Mouse (Mus musculus): ENCODE data around the gene Rnf20. TPM values are rescaled to one million over a fixed set of nuclear protein-coding genes. Genes with fewer than 3 reads are reported as not detected.
"Not testable (repeated sequence)": the region's sequence is repeated elsewhere in the genome, so short reads cannot be mapped to it uniquely, and the experiment has no call there.

The Rnf20 gene
- total RNA-seq (2021), result 10 to 100 TPM; 46.8 to 54.3 TPM
- polyA plus RNA-seq (2012; rRNA removed), result 22.2 and 24.1 TPM in 2 replicates
- long read RNA-seq, full-length matches to known transcripts, result 14 of 20 reads
- long read RNA-seq, partial matches to known transcripts, result 3 of 20 reads
- long read RNA-seq, other reads (novel, unspliced or antisense), result 3 of 20 reads

GRCm38 (mm10) chr4:49631319-49632138 is at the start of gene Rnf20:
Gene Rnf20 (plus strand): TSS chr4:49632006.
- DNase-seq, result peak; percentile 96

DNA sequence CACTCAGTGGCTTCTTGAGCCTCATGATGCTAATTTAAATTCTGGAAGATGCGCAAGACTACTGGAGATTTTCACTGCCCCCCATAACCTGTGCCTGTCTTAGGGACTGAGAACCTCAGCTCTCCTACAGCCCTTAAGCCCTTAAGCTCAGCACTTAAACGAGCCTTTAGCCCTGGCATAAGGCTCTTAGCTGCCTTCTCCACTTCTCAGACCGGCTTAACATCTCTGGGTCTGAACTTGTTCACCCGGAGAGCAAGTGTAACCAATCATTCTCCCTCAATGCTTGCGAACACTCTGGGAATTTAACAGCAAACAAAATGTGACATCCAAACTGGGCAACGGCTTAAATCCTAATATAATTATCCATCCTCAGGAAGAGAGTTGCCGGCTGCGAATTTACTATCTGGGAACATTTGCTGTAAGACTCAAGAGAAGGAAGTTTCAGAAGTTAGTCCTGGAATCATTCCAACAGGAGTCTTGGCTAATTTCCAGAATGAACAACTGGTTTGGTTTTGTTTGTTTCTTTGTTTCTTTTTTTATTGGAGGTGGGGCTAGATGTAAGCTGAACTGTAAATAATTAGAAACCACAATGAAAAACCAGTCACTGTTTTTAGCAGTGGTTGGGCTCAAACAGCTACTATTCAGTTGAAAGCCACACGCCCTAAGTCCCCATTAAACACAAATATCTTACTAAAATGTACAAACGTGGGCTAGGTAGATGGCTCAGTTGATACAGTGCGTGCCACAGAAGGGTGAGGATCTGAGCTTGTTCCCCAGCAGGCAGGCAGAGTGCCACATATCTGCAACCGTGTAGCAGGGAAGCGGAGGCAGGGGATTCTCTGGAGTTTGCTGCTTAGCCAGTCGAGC is 47.6 kb upstream of the Rnf20 start:
- no peak for DNase-seq

DNA sequence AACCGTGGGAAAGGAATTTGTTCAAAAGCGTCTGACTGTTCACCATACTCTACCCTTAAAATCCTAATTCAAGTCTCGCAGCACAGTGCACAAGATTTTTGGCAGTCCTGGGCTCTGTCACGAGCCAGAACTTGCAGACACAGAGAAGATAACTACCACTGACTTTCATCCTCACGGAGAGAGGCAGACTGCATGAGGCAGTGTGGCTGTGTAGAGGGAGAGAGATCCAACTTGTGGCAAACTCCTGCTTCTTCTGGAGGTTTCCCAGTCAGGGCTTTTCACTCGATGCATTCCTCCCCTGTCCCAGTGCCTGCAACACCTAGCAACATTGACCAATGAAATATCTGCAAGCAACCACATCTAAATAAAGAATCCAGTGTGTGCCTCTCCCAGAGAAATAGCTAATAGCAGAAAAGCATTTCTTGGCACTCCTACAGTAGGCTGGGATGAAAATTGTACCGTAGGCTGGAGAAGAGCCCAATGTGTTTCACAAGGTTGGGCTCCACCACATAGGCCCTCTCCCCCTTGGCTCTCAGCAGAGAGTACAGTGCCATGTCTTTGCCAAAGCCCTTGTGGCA is 46.2 kb upstream of the Rnf20 start:
- DNase-seq, result no peak

DNA sequence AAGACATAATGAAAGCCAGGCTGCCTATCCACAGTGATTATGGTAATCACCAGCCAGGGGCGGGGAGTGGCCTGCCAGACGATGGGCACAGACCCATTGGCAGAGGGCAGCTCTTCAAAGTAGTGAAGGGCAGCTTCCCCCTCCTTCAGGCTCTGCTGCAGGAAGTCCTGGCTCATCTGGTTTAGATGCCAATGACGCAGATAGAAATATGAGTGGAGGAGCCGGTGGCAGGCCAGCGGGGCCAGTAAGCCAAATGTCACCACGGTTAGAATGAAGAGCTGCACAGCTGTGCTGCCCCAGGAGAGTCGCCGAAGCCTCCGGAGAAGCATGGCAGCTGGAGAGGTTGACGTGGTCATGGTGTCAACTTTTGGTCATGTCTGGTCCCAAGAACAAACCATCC is 45.0 kb upstream of the Rnf20 start:
- DNase-seq, result no peak

DNA sequence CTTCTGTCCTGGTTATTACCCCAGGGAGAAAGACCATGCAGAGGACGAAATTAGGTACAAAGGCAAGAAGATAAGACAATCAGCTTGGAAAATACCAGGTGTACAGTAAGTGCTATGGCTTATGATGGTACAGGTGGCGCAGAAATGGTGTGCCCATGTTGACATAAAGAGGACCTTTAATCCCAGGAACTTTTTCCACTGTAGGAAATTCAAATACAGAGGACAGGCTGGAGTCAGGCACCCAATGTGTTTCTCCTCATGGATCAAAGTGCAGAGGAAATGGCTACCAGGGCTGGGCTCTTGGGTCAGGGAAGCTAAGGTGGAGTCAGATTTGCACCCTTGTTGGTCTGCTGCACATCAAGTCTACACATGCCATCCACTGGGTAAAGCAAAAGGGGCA is 41.7 kb upstream of the Rnf20 start:
- DNase-seq, result no peak

GRCm38 (mm10) chr4:49596846-49597182 is 35.0 kb upstream of the Rnf20 start:
- no peak for DNase-seq

DNA sequence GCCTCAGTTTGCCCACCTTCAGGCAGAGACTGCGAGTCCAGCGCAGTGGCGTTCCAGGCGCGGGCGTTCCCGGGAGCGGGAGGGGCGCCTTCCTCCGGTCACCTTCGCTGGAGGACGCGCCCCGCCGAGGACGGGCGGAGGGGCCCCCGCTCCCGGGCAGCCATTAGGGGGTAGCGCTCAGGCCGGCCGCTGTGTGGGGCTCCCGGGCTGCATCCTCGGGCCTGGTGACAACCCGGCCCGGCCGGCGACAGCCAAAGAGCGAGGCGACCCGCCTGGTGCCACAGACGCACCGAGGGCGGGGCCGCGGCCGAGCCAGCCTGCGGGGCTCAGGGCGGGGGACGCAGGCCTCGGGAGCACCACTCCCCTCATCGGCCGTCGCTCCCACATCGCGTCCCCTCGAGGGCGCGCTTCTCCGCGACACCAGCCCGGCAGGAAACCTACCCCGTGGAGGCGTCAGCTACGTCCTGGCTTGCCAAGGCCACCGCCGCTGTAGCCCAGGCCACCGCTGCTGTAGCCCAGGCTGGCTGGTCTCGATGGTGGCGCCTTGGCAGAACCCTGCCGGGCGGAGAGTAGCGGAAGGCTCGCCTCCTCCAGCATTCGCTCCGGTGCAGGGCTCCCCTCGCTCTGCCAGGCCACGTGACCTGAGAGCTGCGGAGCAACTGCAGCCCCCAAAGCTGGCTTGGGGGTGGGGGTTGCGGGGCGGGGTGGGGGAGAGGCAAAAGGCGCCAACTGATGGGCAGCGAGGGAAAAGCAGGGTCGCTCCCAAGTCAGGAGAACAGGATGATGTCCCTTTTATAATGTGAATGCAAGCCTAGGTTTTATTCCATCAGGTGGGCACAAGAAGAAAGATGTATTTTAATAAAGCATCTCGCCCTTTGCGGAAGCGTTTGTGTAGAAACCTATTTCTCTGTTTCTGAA is 34.4 kb upstream of the Rnf20 start, which contains the start of gene Tmem246:
Tmem246 (minus strand) TSS at position 694 of the 918 bp plus-strand sequence.
- peak; percentile 81 for DNase-seq

DNA sequence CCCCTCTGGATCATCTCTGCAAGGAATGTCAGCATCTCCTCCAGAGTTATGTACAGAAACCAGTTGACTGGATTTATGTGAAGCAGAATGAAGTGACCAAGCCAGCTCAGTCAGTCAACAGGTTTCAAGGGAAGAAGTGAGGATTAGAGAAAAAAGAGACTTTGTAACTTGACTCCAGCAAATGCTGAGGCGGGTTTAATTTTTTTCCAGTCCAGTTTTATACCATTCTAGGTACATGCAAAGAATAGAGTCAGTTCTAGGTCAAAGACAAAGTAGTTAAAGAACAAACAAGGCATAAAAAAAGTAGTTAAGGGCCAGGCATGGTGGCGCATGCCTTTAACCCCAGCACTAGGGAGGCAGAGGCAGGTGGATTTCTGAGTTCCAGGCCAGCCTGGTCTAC is 28.6 kb upstream of the Rnf20 start:
- DNase-seq, result no peak

GRCm38 (mm10) chr4:49604016-49604546 is 27.7 kb upstream of the Rnf20 start:
- no peak for DNase-seq

DNA sequence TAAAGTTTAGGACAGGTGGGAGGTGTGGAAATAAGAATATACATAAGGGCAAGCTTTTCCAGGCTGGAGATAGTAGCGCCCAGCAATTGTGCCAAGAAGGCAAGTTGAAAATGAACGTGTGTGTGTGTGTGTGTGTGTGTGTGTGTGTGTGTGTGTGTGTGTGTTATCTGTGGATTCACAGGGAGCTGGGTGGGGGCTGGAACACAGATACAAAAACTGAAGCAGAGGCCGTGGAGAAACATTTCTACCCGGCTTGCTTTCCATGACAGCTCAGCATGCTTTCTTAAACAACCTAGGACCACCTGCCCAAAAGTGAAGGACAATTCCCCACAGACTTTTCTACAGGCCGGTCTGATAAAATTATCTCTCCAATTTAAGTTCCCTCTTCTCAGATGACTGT is 27.2 kb upstream of the Rnf20 start:
- no peak for DNase-seq

GRCm38 (mm10) chr4:49605459-49605858 is 26.3 kb upstream of the Rnf20 start:
- DNase-seq, result no peak

DNA sequence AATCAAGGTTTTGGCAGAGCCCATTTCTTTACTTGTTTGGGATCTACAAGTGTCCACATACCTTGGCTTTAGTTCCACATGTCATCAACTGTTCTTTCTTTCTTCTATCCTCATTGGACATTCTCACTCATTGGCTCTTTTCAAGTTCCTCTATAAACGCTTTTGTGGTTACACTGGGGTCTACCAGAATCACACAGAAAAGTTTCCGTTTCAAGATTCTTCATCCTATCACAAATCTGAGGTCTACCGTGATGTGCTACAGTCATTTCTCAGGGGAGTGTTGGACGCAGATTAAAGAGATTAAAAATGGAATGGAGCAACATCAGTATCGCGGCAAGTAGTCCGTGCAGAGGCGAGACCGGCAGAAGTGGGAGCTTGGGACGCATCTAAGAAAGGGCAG is 14.9 kb upstream of the Rnf20 start:
- no peak for DNase-seq

- not testable (repeated sequence) for DNase-seq
These were observed 11.9 kb upstream of the Rnf20 start for GRCm38 (mm10) chr4:49619861-49620260.

- DNase-seq, result no peak
These were observed 9.5 kb upstream of the Rnf20 start for GRCm38 (mm10) chr4:49622272-49622671.

DNA sequence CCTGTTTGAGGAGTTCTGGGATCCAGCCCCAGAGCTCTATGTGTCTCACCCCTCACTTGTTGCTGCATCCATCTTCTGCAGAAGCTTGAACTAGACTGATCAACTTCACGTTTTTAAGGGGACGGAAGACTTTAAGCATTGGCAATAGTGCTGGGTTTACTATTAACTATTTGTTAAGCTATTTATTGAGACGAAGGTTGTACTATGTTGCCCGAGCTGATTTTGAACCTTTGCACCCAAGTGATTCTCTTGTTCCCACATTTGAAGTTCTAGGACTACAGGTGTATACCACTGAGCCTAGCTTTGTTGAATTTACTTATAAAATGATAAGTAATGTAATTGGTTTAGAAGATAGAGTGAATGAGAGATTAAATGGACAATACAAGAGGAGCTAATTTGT is 7.9 kb upstream of the Rnf20 start:
- DNase-seq, result no peak

DNA sequence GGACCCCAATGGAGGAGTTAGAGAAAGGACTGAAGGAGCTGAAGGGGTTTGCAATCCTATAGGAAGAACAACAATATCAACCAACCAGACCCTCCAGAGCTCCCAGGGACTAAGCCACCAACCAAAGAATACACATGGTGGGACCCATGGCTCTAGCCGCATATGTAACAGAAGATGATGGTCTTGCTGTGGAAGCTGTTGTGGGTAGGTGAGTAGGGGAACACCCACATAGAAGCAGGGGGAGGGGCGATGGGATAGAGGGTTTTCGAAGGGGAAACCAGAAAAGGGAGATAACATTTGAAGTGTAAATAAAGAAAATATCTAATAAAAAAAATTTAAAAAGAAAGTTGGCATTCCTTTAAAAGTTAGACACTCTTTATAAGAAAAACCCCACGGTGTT is 6.8 kb upstream of the Rnf20 start:
- not testable (repeated sequence) for DNase-seq

GRCm38 (mm10) chr4:49626973-49627372 is 4.8 kb upstream of the Rnf20 start:
- peak; percentile 59 for DNase-seq

- no peak for DNase-seq
These were observed 2.9 kb upstream of the Rnf20 start for GRCm38 (mm10) chr4:49628941-49629340.

DNA sequence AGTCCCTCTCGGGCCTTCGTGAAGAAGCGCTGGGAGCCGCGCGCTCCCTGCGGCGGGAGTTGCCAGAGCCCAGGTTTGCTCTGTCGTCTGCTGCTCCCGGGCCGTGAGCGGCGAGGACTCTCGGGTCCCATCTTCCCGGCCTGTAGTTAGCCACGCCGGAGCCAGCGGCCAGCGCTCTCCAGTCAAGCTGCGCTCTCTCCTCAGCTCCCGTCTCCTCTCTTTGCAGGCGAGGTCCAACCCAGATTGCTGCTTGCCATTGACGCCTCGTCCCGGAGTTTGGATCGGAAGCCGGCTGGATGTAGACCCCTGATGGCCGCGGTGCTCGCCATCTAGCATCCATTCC is 304 bp downstream of the Rnf20 start:
- DNase-seq, result no peak

GRCm38 (mm10) chr4:49637821-49638220 is 6.0 kb downstream of the Rnf20 start:
- DNase-seq, result no peak

DNA sequence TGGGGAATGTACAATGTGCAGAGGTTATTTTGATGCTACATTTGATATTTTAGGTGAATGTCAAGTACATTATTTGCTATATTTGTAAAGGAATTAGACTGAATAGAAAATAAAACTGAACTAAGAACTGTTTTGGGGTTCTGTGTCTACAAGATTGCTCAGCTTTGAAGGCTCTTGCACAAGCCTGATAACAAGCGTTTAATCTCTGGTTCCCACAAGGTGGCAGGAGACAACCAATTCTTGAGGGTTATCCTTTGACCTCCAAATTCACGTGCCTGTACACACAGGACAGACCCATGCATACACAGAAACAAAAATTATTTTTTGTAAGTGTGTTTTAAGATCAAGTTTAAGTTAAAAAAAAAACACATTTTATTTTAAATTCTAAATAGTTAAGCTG is 8.1 kb downstream of the Rnf20 start:
- no peak for DNase-seq
